Mouse (Mus musculus): Measurements from ENCODE around the gene Gnb3.
"Not testable (repeated sequence)": the region's sequence is repeated elsewhere in the genome, so short reads cannot be mapped to it uniquely, and the experiment has no call there.

Gnb3 gene

DNA sequence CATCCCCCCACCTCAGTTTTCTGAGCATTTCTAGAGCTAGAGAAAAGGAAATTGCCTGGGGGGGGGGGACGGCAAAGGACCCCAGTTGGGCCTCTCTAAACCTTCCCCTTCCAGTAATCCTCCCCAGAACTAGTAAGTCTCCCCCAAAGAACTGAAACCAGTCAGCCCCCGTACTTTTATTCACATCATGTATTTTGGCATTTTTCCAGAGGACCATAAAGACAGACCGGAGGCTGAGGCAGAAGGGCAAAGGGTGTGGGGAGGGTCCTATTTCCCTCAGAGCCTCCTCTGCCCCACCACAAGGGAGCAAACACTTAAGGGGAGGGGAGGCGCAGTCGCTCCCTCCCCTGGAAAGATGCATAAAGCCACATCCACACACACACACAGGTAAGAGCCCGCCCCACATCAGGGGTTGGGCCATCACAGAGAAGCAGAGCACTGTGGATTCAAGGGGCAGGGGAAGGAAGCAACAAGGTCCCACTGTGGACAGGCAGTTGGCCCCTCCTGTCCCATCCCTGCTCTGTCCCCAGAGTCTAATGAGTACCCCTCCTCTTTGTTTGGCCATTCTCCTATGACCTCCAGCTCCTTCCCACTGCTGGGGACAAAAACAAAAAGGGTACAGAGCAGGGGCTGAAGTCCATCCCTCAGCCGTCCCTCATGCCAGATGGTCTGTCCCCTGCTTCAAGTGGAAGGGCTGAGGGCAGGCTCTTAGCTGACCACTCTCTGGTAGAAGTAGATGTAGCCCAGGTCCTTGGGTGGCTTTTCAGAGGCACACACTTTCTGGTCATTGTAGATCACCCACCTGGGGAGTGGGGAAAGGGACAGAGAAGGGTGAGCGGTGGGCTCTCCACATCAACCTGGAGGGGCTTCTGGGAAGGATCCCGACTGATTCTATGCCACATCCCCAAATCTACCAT lies 25.0 kb downstream of the Gnb3 start:
- DNase-seq: no peak

DNA sequence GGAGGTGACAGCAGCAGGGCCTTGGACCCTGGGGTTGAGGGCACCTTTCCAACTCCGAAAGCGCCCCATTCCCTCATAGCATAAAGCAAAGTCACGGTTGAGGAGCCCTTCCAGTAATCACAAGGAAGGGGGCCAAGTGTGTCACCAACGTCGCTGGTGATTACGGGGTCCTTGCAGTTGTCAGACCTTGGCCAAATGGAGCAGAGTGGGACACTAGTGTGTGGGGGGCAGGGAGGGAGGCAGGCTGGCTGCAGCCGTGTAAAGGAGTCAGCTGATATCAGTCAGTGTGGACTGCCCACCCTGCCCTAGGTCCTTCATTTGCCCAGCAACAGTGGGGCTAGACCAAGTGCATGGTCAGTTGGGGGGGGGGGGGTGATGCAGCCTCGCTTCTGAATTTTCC lies 25.6 kb downstream of the Gnb3 start:
- DNase-seq: no peak

DNA sequence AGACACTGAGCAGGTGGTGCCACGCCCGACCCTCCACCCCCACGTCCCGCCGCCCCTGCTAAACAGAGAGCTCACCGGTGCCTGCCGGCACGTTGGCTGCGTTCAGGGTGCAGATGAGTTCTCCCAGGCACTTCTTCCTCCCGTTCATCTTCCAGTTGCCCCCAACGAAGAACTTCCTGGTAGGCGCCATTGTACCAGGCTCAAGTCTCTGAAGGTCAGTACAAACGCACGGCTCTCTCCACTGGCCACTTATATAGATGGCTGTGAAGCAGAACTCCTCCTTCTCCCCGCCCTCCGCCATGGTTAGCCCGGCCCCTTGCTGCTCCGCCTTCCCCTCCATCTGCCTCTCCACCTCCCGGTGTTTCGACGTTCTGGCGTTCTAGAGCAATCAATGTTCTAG lies 26.1 kb downstream of the Gnb3 start, which contains the start of gene Tpi1:
Tpi1 (minus strand) TSS at position 364 of the 400 bp plus-strand sequence.
- peak; percentile 92 for DNase-seq

DNA sequence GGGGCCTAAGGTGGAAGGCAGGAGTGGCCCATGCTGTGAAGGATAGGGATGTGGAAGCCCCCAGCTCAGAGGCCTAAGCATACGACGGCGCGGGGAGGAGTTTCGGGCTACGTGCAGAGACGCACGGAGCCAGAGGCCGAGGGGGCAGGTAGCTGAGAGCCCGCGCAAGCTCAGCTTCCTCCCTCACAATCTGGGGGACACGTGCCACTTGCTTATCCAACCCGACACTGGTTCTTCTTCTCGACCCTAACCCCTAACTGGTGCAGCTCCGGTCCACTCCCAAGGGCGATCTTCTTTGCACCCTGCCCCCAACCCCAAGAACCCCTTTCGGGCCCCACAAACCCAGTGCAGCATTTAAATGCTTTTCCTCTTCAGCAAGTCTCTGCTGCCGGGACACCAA lies 26.6 kb downstream of the Gnb3 start:
- peak; percentile 82 for DNase-seq

DNA sequence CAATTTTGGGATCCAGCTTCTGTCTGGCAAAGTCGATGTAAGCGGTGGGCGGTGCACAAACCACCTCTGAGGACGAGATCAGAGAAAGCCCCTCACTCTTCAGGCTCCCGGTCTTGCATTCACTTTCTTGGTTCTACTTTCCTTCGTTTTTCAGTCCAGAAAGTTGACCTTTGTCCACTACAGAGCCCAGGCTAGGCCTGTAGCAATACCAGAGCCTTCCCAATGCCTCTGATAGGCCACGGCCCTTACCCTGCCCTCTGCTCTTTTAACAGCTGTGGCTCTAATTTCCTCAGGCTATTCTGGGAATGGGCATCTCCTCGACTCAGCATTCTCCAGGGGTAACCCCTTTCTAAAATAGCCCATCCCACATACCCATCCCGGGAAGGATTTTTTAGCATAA lies 27.2 kb downstream of the Gnb3 start:
- no peak for DNase-seq

DNA sequence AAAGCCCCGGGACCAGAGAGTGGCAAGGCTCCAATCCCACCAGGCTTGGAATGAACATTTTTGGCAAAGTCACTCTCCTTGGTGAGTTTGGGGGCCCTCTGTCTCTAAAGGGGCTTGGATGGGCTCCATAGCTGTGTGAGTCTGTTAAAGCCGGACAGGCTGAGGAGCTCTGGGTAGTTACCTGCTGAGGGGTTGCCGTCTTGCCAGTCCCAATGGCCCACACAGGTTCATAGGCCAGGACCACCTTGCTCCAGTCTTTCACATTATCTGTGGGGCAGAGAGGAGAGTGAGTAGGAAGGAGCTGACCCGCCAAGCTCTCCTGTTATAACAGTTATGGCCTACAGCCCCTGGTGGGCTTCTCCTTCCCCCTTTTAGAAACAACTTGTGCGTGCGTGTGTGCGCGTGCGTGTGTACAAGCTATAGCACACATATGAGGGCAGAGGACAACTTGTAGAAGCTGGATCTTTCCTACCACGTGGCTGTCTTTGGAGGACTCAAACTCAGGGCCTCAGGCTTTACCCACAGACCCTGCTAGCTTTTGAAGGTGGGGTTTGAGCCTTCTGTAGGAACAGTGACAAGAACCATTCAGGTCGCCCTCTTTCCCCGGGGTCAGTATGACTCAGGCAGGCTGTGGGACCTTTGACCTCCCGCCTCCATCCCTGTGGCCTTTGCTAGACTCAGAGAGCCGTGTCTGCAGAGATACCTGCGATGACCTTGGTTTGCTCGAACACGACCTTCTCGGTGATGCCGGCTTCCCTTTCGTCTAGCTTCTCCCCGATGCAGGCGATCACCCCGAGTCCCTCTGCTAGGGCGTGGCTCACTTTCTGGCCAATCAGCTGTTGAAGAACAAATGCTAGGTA lies 28.1 kb downstream of the Gnb3 start:
- no peak for DNase-seq

DNA sequence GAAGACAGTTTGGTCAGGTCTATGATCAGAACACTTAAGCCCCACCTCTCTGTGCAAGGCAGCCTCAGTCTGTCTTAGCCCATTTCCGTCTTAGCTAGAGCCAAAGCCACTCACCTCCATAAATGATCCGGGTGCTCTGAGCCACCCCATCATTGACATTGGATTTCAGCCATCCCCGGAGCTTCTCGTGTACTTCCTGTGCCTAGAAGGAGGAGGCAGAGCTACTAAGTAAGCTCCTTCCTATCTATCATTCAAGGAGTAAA lies 28.7 kb downstream of the Gnb3 start:
- no peak for DNase-seq

DNA sequence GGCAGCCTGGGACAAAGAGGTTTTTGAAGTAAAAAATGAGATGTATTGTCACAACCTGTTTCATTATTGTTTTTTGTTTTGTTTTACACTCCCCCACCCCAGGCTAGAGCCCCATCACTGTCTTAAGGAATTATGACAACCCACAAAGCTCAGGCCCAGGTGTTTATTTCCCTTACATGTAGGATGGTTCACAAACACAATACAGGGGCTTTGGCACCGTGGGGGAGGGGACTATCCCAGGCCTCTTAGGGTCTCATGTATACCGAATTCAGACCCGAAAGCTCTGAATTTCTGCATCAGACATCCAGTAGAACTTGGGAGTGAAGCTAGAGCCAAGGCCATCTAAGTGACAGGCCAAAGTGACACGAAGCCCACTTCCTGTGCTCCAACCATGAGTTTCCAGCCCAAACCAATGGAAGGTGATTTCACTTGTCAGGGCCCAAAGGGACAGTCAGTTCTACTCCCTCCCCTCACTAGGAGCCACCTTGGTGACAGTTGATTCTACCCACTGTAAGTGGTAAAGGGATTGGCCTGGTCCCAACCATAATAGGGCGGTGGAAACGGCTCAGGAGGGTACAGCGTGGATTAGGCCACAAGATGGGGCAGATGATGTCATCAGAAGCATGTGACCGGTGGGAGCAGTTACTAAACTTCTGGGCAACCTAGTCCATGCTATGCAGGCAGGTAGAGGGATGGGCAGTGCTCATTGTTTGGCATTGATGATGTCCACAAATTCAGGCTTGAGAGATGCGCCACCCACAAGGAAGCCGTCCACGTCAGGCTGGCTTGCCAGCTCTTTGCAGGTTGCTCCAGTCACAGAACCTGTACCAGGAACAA lies 29.3 kb downstream of the Gnb3 start:
- not testable (repeated sequence) for DNase-seq

DNA sequence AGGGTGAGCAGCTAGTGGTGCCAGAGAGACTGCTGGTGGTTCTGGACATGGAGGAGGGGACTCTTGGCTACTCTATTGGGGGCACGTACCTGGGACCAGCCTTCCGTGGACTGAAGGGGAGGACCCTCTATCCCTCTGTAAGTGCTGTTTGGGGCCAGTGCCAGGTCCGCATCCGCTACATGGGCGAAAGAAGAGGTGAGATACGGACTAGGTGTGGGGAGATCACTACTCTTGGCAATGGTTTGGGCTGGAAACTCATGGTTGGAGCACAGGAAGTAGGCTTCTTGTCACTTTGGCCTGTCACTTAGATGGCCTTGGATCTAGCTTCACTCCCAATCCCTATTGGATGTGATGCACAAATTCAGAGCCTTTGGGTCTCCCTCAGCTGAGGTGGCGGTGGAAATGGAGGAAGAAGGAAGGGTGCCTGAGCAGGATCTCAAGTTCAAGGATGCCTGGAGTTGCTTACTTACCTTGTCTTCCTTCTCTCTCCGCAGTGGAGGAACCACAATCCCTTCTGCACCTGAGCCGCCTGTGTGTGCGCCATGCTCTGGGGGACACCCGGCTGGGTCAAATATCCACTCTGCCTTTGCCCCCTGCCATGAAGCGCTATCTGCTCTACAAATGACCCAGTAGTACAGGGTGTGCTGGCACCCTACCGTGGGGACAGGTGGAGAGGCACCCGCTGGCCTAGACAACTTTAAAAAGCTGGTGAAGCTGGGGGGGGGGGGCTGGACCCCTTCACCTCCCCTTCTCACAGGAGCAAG lies 30.1 kb downstream of the Gnb3 start:
- no peak for DNase-seq

DNA sequence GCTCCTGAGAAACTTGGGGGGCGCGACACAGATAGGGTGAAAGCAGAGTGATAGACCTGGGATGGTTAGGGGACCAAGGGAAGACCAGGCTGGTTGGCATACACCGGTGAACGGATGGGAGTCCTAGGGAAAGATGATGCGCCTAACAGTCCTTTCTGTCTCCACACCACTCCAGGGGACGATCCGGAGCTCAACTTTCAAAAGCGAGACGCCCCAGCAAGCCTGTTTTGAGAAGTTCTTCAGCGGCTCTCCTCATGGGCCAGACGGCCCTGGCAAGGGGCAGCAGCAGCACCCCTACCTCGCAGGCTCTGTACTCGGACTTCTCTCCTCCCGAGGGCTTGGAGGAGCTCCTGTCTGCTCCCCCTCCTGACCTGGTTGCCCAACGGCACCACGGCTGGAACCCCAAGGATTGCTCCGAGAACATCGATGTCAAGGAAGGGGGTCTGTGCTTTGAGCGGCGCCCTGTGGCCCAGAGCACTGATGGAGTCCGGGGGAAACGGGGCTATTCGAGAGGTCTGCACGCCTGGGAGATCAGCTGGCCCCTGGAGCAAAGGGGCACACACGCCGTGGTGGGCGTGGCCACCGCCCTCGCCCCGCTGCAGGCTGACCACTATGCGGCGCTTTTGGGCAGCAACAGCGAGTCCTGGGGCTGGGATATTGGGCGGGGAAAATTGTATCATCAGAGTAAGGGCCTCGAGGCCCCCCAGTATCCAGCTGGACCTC lies 30.9 kb downstream of the Gnb3 start:
- DNase-seq: peak; percentile 61

DNA sequence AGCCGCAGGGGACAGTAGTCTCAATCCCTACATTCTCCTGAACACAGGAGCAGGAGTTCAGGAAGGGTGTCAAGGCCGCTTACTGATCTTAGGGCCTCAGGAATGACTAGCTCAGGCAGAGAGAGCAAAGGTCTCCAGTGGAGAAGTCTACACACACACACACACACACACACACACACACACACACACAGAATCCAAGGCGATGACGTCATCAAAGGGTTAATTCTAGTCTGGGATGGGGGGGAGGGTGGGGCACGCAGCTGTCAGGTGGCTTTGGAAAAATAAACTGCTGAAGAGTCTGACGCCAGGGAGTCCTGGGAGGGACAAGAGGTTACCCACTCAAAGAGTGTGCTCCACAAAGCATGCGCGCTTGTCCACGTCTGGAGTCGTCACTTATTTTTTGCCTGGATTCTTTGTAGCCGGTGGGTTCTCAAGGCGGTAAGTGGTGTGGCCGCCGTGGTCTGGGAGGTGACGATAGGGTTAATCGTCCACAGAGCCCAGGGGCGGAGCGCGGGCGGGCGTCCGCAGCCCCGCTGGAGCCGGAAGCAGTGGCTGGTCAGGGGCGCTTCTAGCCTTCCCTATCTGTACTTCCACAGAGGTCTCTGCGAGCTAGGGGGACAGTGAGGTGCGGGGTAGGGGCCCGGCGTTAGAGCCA lies 31.6 kb downstream of the Gnb3 start, which contains the start of gene Spsb2:
Spsb2 (plus strand) TSS at position 304 of the 655 bp plus-strand sequence.
- no peak for DNase-seq

DNA sequence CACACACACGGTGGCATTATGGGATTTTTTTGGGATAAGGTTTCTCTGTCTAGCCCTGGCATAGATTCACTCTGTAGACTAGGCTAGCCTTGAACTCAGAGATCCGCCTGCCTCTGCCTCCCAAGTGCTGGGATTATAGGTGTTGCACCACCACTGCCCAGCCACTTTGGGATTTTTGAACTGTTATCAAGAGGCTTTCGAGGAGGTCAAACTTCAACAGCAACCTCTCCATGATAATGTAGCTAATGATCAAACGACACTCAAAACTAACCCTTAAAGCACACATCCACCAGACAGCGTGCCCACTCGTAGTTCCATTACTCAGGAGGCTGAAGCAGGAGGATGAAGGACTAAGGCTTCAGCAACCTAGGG lies 32.1 kb downstream of the Gnb3 start:
- no peak for DNase-seq

DNA sequence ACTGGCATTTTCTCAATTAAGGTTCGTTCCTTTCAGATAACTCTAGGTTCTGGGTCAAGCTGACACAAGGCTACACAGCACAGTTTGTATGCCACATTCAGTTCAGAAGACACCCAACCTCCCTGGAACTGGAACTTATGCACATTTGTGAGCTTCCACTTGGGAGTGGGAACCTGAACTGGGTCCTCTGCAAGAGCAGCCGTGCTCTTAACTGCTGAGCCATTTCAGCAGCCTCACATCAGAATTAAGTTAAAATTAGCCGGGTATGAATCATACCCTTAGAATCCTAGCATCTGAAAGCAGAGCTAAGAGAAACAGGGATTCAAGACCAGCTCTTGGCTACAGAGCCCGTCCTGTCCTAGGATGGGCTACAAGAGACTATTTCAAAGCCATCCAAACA lies 32.7 kb downstream of the Gnb3 start:
- peak; percentile 55 for DNase-seq

DNA sequence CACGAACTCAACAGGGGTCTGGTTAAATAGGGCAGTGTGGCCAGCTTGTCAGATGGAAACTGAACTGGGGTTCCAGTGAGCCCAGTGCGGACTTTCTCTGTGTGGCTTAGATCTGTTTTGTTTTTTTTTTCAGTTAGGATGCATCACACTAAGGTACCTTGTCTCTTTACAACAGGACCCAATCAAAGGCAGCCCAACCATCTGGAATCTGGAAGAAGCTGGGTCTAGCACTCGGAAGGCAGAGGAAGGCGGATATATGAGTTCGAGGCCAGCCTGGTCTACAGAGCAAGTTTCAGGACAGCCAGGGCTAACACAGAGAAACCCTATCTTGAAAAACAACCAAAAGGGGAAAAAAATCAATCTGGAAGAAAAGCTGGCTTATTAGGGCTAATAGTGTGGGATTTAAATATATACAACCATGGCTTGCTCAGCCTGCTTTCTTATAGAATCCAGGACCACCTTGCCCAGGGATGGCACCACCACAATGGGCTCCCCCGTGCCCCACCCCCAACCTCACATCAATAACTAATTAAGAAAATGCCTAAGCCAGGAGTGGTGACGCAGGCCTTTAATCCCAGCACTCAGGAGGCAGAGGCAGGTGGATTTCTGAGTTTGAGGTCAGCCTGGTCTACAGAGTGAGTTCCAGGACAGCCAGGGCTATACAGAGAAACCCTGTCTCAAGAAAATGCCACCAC lies 33.5 kb downstream of the Gnb3 start:
- DNase-seq: no peak

DNA sequence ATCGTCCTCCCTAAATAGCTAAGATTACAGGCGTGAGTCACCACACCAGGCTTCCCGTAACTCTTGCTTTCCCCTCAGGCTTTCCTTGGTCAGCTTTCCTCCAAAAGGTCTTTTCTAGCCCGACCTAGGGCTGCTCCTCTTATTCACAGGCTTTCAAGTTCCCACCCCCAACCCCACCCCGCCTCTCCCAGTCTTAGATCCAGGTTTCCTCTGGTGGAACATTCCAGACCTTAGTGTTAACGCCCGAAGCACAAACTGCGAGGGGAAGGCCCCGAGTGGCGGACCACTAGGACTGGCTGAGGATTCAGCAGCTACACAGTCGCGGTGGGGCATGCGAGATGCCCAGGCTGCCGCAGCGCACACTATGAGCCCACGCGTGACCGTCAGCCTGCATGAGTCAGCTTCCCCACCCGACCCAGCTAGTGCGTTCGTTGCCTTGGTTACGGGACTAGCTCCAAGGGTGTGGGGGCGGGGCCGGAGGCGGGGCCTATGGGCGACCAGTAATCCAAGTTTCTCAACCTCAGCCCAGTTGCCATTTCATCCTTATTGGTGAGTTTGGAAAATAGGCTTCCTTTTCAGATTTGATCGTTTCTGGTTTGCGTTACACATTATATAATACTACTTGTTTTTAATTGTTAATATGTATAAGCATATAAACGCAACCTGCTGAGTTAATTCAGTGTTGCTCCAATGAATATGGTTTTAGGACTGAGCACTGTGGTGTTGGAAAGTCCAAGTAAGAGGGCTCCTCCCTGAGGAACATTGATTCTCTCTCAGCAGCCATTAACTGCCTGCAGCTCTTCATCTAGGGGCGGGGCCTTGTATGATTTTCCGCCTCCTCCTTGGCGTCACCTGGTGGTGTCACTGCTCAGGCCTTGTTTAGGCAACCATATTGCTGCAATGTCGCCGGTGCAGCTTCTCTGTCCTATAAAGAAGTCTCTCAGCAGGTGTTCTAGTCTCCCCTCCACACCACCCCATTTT lies 34.4 kb downstream of the Gnb3 start:
- peak; percentile 97 for DNase-seq

DNA sequence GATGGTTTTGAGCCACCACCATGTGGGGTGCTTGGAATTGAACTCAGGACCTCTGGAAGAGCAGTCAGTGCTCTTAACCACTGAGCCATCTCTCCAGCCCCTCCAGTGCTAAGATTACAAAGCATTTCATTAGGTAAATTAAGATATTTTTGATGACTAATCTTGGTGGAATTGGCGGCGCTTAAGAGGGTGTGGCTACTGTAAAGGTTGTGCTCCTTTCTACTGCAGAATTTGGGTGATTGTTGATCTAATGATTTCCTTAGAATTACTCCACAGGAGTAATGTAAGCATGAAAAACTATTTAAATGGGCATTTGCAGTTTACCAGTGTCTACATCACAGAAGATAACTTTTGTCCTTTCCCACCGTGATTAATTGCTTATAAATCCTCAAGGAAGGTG lies 35.7 kb downstream of the Gnb3 start:
- no peak for DNase-seq

DNA sequence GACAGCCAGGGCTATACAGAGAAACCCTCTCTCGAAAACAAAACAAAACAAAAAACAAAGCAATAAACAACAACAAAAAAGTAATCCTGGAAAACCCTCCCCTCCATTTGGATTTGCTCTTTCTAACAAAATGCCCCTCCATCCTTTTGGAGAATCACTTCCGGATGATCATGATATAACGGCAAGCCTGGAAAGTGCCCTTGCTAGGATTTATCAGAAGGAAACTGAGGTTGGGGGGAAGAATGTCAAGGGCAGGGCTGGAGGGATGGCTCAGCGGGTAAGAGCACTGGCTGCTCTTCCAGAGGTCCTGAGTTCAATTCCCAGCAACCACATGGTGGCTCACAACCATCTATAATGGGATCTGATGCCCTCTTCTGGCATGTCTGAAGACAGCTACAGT lies 36.4 kb downstream of the Gnb3 start:
- not testable (repeated sequence) for DNase-seq

DNA sequence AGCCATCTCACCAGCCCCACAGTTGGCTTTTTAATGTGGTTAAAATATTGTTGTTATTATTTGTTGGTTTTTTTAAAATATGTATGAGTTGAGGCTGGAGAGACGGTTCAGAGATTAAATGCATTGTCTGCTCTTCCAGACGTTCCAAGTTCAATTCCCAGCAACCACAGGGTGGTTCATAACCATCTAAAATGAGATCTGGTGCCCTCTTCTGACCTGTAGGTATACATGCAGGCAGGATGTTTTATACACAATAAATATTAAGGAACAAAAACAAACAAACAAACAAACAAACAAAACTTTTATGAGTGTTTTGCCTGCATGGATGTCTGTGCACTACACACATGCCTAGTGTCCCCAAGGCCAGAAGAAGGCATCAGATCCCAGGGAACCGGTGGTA lies 37.0 kb downstream of the Gnb3 start:
- no peak for DNase-seq

DNA sequence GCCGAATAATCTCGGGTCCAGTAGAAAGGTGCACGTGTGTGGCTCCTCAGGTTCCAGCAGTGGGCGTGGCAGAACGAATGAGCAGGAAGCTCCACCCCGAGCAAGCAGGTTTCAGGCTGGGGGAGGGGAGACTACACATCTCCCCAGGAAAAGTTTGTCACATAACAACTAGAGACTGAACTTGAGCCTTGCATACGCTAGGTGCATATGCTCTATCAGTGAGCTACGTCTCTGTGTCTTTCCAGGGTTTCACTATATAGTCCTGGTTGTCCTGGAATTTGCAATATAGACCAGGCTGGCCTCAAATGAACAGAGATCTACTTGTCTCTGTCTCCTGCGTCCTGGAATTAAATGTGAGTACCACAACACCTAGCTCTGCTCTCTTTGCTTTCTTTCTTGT lies 37.7 kb downstream of the Gnb3 start:
- not testable (repeated sequence) for DNase-seq
